Mouse (Mus musculus) kidney, adult 11 months (tissue): ENCODE measurements around the gene Prune2.

ENCODE experiments used
- DNase-seq: peaks from one replicate; pipeline ENCODE4 v3.0.0; 2022

Prune2 gene

GRCm38 (mm10) chr19:16955613-16956271, at the start of gene Prune2:
Gene Prune2, plus strand, starts transcription at chr19:16956118.
- DNase-seq, result peak; percentile 10

- DNase-seq, result no peak
Observed at GRCm38 (mm10) chr19:16911507-16911906, 44.4 kb upstream of the Prune2 start.

- DNase-seq, result no peak
Observed at GRCm38 (mm10) chr19:16924516-16924915, 31.4 kb upstream of the Prune2 start.

GRCm38 (mm10) chr19:16934664-16935063, 21.3 kb upstream of the Prune2 start:
- no peak for DNase-seq

- no peak for DNase-seq
Observed at GRCm38 (mm10) chr19:16948794-16949313, 7.1 kb upstream of the Prune2 start.

- DNase-seq, result no peak
Observed at GRCm38 (mm10) chr19:16949341-16949740, 6.6 kb upstream of the Prune2 start.

- no peak for DNase-seq
Observed at GRCm38 (mm10) chr19:16950051-16950450, 5.9 kb upstream of the Prune2 start.

- no peak for DNase-seq
Observed at GRCm38 (mm10) chr19:16950664-16951363, 5.1 kb upstream of the Prune2 start.

GRCm38 (mm10) chr19:16954736-16955135, 1.2 kb upstream of the Prune2 start:
- DNase-seq, result no peak

- DNase-seq, result no peak
Observed at GRCm38 (mm10) chr19:16955231-16955612, 696 bp upstream of the Prune2 start.

- no peak for DNase-seq
Observed at GRCm38 (mm10) chr19:16956319-16956718, 401 bp downstream of the Prune2 start.

GRCm38 (mm10) chr19:16959051-16959450, 3.1 kb downstream of the Prune2 start:
- DNase-seq, result no peak

GRCm38 (mm10) chr19:16959551-16959950, 3.6 kb downstream of the Prune2 start:
- DNase-seq, result no peak

GRCm38 (mm10) chr19:16961036-16961435, 5.1 kb downstream of the Prune2 start:
- DNase-seq, result no peak

- DNase-seq, result no peak
Observed at GRCm38 (mm10) chr19:16963178-16963577, 7.3 kb downstream of the Prune2 start.

GRCm38 (mm10) chr19:16968768-16969167, 12.8 kb downstream of the Prune2 start:
- no peak for DNase-seq

- DNase-seq, result no peak
Observed at GRCm38 (mm10) chr19:16970612-16971011, 14.7 kb downstream of the Prune2 start.

- no peak for DNase-seq
Observed at GRCm38 (mm10) chr19:16978910-16979309, 23.0 kb downstream of the Prune2 start.

GRCm38 (mm10) chr19:16981743-16982142, 25.8 kb downstream of the Prune2 start:
- no peak for DNase-seq

GRCm38 (mm10) chr19:16984897-16985296, 29.0 kb downstream of the Prune2 start:
- DNase-seq, result no peak

GRCm38 (mm10) chr19:16987984-16988383, 32.1 kb downstream of the Prune2 start:
- DNase-seq, result no peak

- DNase-seq, result no peak
Observed at GRCm38 (mm10) chr19:16992151-16992550, 36.2 kb downstream of the Prune2 start.

GRCm38 (mm10) chr19:16994260-16994659, 38.3 kb downstream of the Prune2 start:
- no peak for DNase-seq

GRCm38 (mm10) chr19:16997915-16998314, 42.0 kb downstream of the Prune2 start:
- no peak for DNase-seq
